Mouse (Mus musculus) stomach, embryonic 15.5 days (tissue): ENCODE measurements around the gene Zfp281. TPM values are rescaled to one million over a fixed set of nuclear protein-coding genes. Genes with fewer than 3 reads are reported as not detected.

Experiments
- ATAC-seq: fragments of 200-750 bp; cut with Nextera tagmentation; 2 replicates; pipeline ENCODE4 v1.8.0; 2017; ENCODE audit warnings: low read depth, moderate number of reproducible peaks, moderate TSS enrichment; ENCODE audit not compliant: insufficient read depth, low FRiP score
- H3K27ac ChIP-seq: fragments of 300-500 bp; sonication (generic); 2 replicates; pipeline ENCODE4 v1.5.1; 2015; ENCODE audit warnings: mild to moderate bottlenecking, inconsistent platforms
- H3K27me3 ChIP-seq: fragments of 300-500 bp; sonication (generic); replicated peaks from 2 replicates; pipeline ENCODE4 v1.6.1; 2015; ENCODE audit warnings: inconsistent platforms
- H3K36me3 ChIP-seq: fragments of 300-500 bp; sonication (generic); 2 replicates; pipeline ENCODE4 v1.6.1; 2015; ENCODE audit warnings: inconsistent platforms
- H3K4me1 ChIP-seq: fragments of 300-500 bp; sonication (generic); 2 replicates; pipeline ENCODE4 v1.6.1; 2015; ENCODE audit warnings: inconsistent platforms
- H3K4me2 ChIP-seq: fragments of 300-500 bp; sonication (generic); 2 replicates; pipeline ENCODE4 v1.6.1; 2015; ENCODE audit warnings: mild to moderate bottlenecking, inconsistent platforms
- H3K4me3 ChIP-seq: fragments of 300-500 bp; sonication (generic); replicated peaks from 2 replicates; pipeline ENCODE4 v1.5.1; 2015; ENCODE audit warnings: inconsistent platforms
- H3K9ac ChIP-seq: fragments of 300-500 bp; sonication (generic); 2 replicates; pipeline ENCODE4 v1.6.1; 2015; ENCODE audit warnings: inconsistent platforms
- H3K9me3 ChIP-seq: fragments of 300-500 bp; sonication (generic); 2 replicates; pipeline ENCODE4 v1.6.1; 2016; ENCODE audit warnings: inconsistent platforms
- WGBS: fragments of 180-500 bp; shearing (Covaris S2); methylation state at CpG from one replicate; pipeline ENCODE4 v1.1.7; 2015; 5-methylcytosine and 5-hydroxymethylcytosine counted together
- polyA plus RNA-seq: library from polyadenylated mRNA; unstranded; fragments of >200 nt; fragmentation: Nextera tagmentation; extraction: Ambion mirVana; gene quantifications from 2 replicates; pipeline ENCODE4 v1.2.1, GENCODE M21; 2015

The Zfp281 gene
- polyA plus RNA-seq, 1 experiment from 2014 or later: 16.0 TPM

- Histone ChIP-seq H3K9ac (no peak overlapping the region), H3K4me2 (no peak overlapping the region), H3K27me3 (no peaks in the 10 kb centered on the region), H3K27ac (no peak overlapping the region), H3K4me3 (no peak overlapping the region), H3K36me3 (no peaks in the 10 kb centered on the region), H3K4me1 (no peaks in the 10 kb centered on the region), H3K9me3 (no peaks in the 10 kb centered on the region)
- 35% methylated on average over 10 of the region's 10 CpGs for WGBS
- ATAC-seq: no peak; the same call in 1 of the 2 replicates
These were observed 37.4 kb downstream of the Zfp281 start for GRCm38 (mm10) chr1:136661939-136662563.

- no peak overlapping the region for H3K4me3 ChIP-seq
- no peak overlapping the region for H3K9ac ChIP-seq
- ATAC-seq: peak; percentile 62
- no peaks in the 10 kb centered on the region for H3K9me3 ChIP-seq
- 41% methylated on average over 6 of the region's 6 CpGs for WGBS
- H3K4me1 ChIP-seq: no peaks in the 10 kb centered on the region
- no peaks in the 10 kb centered on the region for H3K27me3 ChIP-seq
- H3K27ac ChIP-seq: 0 out of 2 replicates have a peak overlapping the region, but pooled peaks have one; percentile 6
- no peak overlapping the region for H3K4me2 ChIP-seq
- H3K36me3 ChIP-seq: no peaks in the 10 kb centered on the region
These were observed 40.4 kb downstream of the Zfp281 start for GRCm38 (mm10) chr1:136664921-136665582.

GRCm38 (mm10) chr1:136666513-136666912 lies 41.8 kb downstream of the Zfp281 start:
- no peak for ATAC-seq
- Histone ChIP-seq H3K9ac (no peak overlapping the region), H3K9me3 (no peaks in the 10 kb centered on the region), H3K4me2 (no peak overlapping the region), H3K27me3 (no peaks in the 10 kb centered on the region), H3K4me3 (no peak overlapping the region), H3K36me3 (no peaks in the 10 kb centered on the region), H3K4me1 (peaks cover 7% of the 10 kb centered on the region; the same call in 1 of the 2 replicates), H3K27ac (no peak overlapping the region)
- WGBS: 67% methylated on average over 2 of the region's 2 CpGs

GRCm38 (mm10) chr1:136669926-136670325 lies 45.2 kb downstream of the Zfp281 start:
- 53% methylated on average over 7 of the region's 7 CpGs for WGBS
- Histone ChIP-seq H3K27ac (no peak overlapping the region), H3K9me3 (no peaks in the 10 kb centered on the region), H3K4me2 (no peak overlapping the region), H3K9ac (no peak overlapping the region), H3K27me3 (no peaks in the 10 kb centered on the region), H3K36me3 (no peaks in the 10 kb centered on the region), H3K4me1 (peaks cover 13% of the 10 kb centered on the region), H3K4me3 (no peak overlapping the region)
- no peak for ATAC-seq

GRCm38 (mm10) chr1:136670421-136670820 lies 45.7 kb downstream of the Zfp281 start:
- 42% methylated on average over 16 of the region's 16 CpGs for WGBS
- Histone ChIP-seq H3K27ac (no peak overlapping the region), H3K9ac (no peak overlapping the region), H3K4me2 (0 out of 2 replicates have a peak overlapping the region, but pooled peaks have one; percentile 11), H3K27me3 (no peaks in the 10 kb centered on the region), H3K4me3 (no peak overlapping the region), H3K36me3 (no peaks in the 10 kb centered on the region), H3K9me3 (no peaks in the 10 kb centered on the region), H3K4me1 (peaks cover 13% of the 10 kb centered on the region)
- no peak for ATAC-seq

- no peak overlapping the region for H3K4me3 ChIP-seq
- H3K4me2 ChIP-seq: no peak overlapping the region
- no peaks in the 10 kb centered on the region for H3K36me3 ChIP-seq
- H3K27me3 ChIP-seq: no peaks in the 10 kb centered on the region
- WGBS: 79% methylated on average over 12 of the region's 12 CpGs
- no peak for ATAC-seq
- no peak overlapping the region for H3K9ac ChIP-seq
- no peak overlapping the region for H3K27ac ChIP-seq
- no peaks in the 10 kb centered on the region for H3K9me3 ChIP-seq
- peaks cover 13% of the 10 kb centered on the region for H3K4me1 ChIP-seq
These were observed 47.2 kb downstream of the Zfp281 start for GRCm38 (mm10) chr1:136671767-136672434.

GRCm38 (mm10) chr1:136672564-136672963 lies 47.9 kb downstream of the Zfp281 start:
- no peaks in the 10 kb centered on the region for H3K36me3 ChIP-seq
- no peak overlapping the region for H3K9ac ChIP-seq
- no peak overlapping the region for H3K27ac ChIP-seq
- H3K9me3 ChIP-seq: no peaks in the 10 kb centered on the region
- no peaks in the 10 kb centered on the region for H3K27me3 ChIP-seq
- 83% methylated on average over 6 of the region's 6 CpGs for WGBS
- no peak overlapping the region for H3K4me2 ChIP-seq
- no peak for ATAC-seq
- no peak overlapping the region for H3K4me3 ChIP-seq
- H3K4me1 ChIP-seq: peaks cover 13% of the 10 kb centered on the region

GRCm38 (mm10) chr1:136673293-136673692 lies 48.6 kb downstream of the Zfp281 start:
- 44% methylated on average over 4 of the region's 4 CpGs for WGBS
- no peak overlapping the region for H3K9ac ChIP-seq
- no peak overlapping the region for H3K4me2 ChIP-seq
- no peak for ATAC-seq
- no peaks in the 10 kb centered on the region for H3K9me3 ChIP-seq
- no peak overlapping the region for H3K27ac ChIP-seq
- H3K4me1 ChIP-seq: peaks cover 13% of the 10 kb centered on the region
- no peaks in the 10 kb centered on the region for H3K27me3 ChIP-seq
- H3K36me3 ChIP-seq: no peaks in the 10 kb centered on the region
- no peak overlapping the region for H3K4me3 ChIP-seq

GRCm38 (mm10) chr1:136674548-136675455 lies 50.1 kb downstream of the Zfp281 start:
- H3K27ac ChIP-seq: no peak overlapping the region
- H3K4me2 ChIP-seq: no peak overlapping the region
- no peaks in the 10 kb centered on the region for H3K36me3 ChIP-seq
- WGBS: 40% methylated on average over 25 of the region's 25 CpGs
- no peaks in the 10 kb centered on the region for H3K27me3 ChIP-seq
- H3K4me3 ChIP-seq: no peak overlapping the region
- no peak overlapping the region for H3K9ac ChIP-seq
- H3K9me3 ChIP-seq: no peaks in the 10 kb centered on the region
- ATAC-seq: no peak
- peaks cover 13% of the 10 kb centered on the region for H3K4me1 ChIP-seq

GRCm38 (mm10) chr1:136675736-136676444 lies 51.2 kb downstream of the Zfp281 start:
- no peak for ATAC-seq
- 78% methylated on average over 16 of the region's 16 CpGs for WGBS

GRCm38 (mm10) chr1:136676445-136676755 lies 51.7 kb downstream of the Zfp281 start:
- no peak for ATAC-seq
- H3K9me3 ChIP-seq: no peaks in the 10 kb centered on the region

More at GRCm38 (mm10) chr1:136675736-136676444, 51.2 kb downstream of the Zfp281 start:
- Histone ChIP-seq H3K27me3 (no peaks in the 10 kb centered on the region), H3K4me1 (peaks cover 5% of the 10 kb centered on the region; the same call in 1 of the 2 replicates), H3K9ac (no peak overlapping the region), H3K36me3 (no peaks in the 10 kb centered on the region), H3K4me3 (no peak overlapping the region), H3K4me2 (no peak overlapping the region), H3K9me3 (no peaks in the 10 kb centered on the region), H3K27ac (no peak overlapping the region)

More at GRCm38 (mm10) chr1:136676445-136676755, 51.7 kb downstream of the Zfp281 start:
- Histone ChIP-seq H3K9ac (no peak overlapping the region), H3K27ac (no peak overlapping the region), H3K4me3 (no peak overlapping the region), H3K4me2 (no peak overlapping the region), H3K4me1 (peaks cover 5% of the 10 kb centered on the region; the same call in 1 of the 2 replicates), H3K36me3 (no peaks in the 10 kb centered on the region), H3K27me3 (no peaks in the 10 kb centered on the region)
- WGBS: 72% methylated on average over 6 of the region's 6 CpGs
